Comparison of ENCODE assay signal across 8 mouse cellular contexts in the genomic region with DNA sequence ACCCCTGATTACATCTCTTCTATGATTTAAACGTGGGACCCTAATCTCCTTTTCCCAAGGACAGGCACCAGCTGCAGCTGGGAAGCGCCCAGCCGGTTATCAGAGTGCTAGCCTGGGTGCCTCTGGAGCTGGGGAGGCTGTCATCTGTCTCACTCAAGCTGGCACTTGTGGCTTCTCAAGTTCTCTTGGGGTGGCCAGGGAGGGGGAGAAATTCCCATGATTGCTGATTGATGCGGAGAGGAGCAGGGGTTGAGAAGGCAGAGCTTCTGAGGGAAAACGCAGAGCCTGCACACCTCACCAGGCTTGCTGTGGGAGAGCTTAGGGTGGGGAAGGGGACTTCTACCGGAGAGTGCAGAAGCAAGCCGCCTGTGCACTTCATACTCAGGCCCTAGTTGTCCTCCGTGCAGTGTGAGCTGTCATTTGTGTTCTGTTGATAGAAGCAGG.
DNase-seq lines count a peak whose midpoint lies in the region; ATAC-seq lines count a peak whose summit lies in the region.

No protein-coding gene starts in this region.

- peak overlapping the region; percentile 52 for H3K4me2 ChIP-seq in hindbrain, embryonic 15.5 days

- peaks cover 8% of the 10 kb centered on the region; the same call in 1 of the 2 replicates for H3K4me1 ChIP-seq in hindbrain, embryonic 15.5 days (replicated peaks)
- H3K4me1 ChIP-seq in midbrain, embryonic 10.5 days = peaks cover 12% of the 10 kb centered on the region

- H3K4me3 ChIP-seq in hindbrain, embryonic 15.5 days = peak overlapping the region; percentile 30
- peak overlapping the region; percentile 44 for H3K4me3 ChIP-seq in midbrain, embryonic 10.5 days

- no peaks in the 10 kb centered on the region for H3K36me3 ChIP-seq in hindbrain, embryonic 15.5 days
- H3K36me3 ChIP-seq in midbrain, embryonic 10.5 days = no peaks in the 10 kb centered on the region

- no peak overlapping the region for H3K9ac ChIP-seq in hindbrain, embryonic 15.5 days

- peak; percentile 42; the same call in 1 of the 2 replicates for ATAC-seq in hindbrain, embryonic 15.5 days (ENCODE audit: low FRiP score, low read depth)

- intact Hi-C loops in left cerebral cortex, postnatal 10 days (cut with DNase I) = no loop called here

- DNase-seq in heart, adult 11 months = peak; percentile 75
- DNase-seq in heart, adult 9 months (ENCODE audit: low spot score in 2 of 2) = no peak
- peak; percentile 25 for DNase-seq in embryo, embryonic 11 days
- no peak for DNase-seq in midbrain, embryonic 10.5 days (ENCODE audit: low spot score)
- DNase-seq in left cerebral cortex, postnatal 10 days (ENCODE audit: extremely low spot score in 1 of 2, low spot score in 2 of 2) = no peak
- DNase-seq in layer of hippocampus, adult 8-10 months (ENCODE audit: low spot score in 2 of 2) = no peak
- no peak for DNase-seq in right cerebral cortex, postnatal 25 days

- 2% methylated on average over 8 of the region's 8 CpGs for WGBS in hindbrain, embryonic 15.5 days
- WGBS in midbrain, embryonic 10.5 days = 3% methylated on average over 8 of the region's 8 CpGs

- no peaks in the 10 kb centered on the region; the same call in 1 of the 2 replicates for H3K27me3 ChIP-seq in hindbrain, embryonic 15.5 days
- H3K27me3 ChIP-seq in midbrain, embryonic 10.5 days (ENCODE audit: low read depth, poor library complexity, severe bottlenecking) = peaks cover 37% of the 10 kb centered on the region

- no peaks in the 10 kb centered on the region for H3K9me3 ChIP-seq in hindbrain, embryonic 15.5 days
- H3K9me3 ChIP-seq in midbrain, embryonic 10.5 days (replicated peaks) = no peaks in the 10 kb centered on the region

- no peak overlapping the region for H3K27ac ChIP-seq in hindbrain, embryonic 15.5 days (replicated peaks)
- no peak overlapping the region for H3K27ac ChIP-seq in midbrain, embryonic 10.5 days (replicated peaks)

Comparison
In these comparisons a context has a peak if more than half of its experiments do, and no peak if none do; other contexts are left out.
1. DNase-seq: peak in heart, adult 11 months (single experiment) and embryo, embryonic 11 days (single experiment); none in heart, adult 9 months (0 of 2), midbrain, embryonic 10.5 days (single experiment), left cerebral cortex, postnatal 10 days (0 of 2), layer of hippocampus, adult 8-10 months (0 of 2) and right cerebral cortex, postnatal 25 days (single experiment).